Mouse (Mus musculus) layer of hippocampus, adult 2 months (tissue): ENCODE data around the gene Stk19. TPM values are rescaled to one million over a fixed set of nuclear protein-coding genes. Genes with fewer than 3 reads are reported as not detected.
"Not testable (repeated sequence)": the region's sequence is repeated elsewhere in the genome, so short reads cannot be mapped to it uniquely, and the experiment has no call there.

Experiments used
- DNase-seq, 2 experiments: peaks; one replicate each; pipeline ENCODE4 v3.0.0; 2022; ENCODE audit warnings: low spot score in 2 of 2
- H3K27ac ChIP-seq: fragments of 200-600 bp; 2 replicates; pipeline ENCODE4 v1.8.1; 2022
- H3K4me3 ChIP-seq: fragments of 200-600 bp; 2 replicates; pipeline ENCODE4 v1.8.1; 2022; ENCODE audit warnings: mild to moderate bottlenecking
- CTCF ChIP-seq: fragments of 200-600 bp; conservative IDR thresholded peaks from 2 replicates; pipeline ENCODE4 v1.8.1; 2022; ENCODE audit warnings: antibody characterized with exemption, mild to moderate bottlenecking, moderate library complexity
- microRNA-seq, 2 experiments: library from miRNA; unstranded; fragments of <30 nt; microRNA quantifications; one replicate each; pipeline ENCODE4 v1.2.0; 2021
- total RNA-seq, 2 experiments: library from RNA; stranded (reverse); gene quantifications; 2 replicates each; pipeline ENCODE4 v1.2.3; 2021

Stk19 gene
- total RNA-seq, 2 experiments from 2014 or later = 55.5 to 61.3 TPM

DNA sequence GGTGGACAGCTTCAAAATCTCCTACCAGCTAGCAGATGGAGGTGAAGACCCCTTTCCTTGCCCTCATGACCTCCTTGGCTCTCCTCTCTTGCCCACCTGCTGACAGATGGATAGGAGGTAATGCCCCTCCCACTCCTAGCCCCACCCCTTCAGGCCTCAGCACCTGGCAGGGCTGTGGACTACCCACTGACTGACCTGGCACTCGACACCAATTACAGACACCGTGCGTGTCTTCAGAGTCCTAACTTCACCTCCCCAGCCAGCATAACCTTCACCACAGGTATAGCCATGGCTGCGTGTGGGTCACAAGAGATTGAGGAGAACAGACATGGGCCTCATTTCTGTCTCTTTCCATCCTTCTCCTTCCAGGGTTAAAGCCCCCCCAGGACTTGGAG, 37.2 kb downstream of the Stk19 start:
- DNase-seq = no peak
- H3K4me3 ChIP-seq = no peak overlapping the region
- no peak overlapping the region for H3K27ac ChIP-seq
- TF ChIP-seq CTCF = no peak

GRCm38 (mm10) chr17:34798866-34799530, 37.7 kb downstream of the Stk19 start:
- Histone ChIP-seq H3K27ac (no peak overlapping the region), H3K4me3 (no peak overlapping the region)
- no peak for TF ChIP-seq CTCF
- DNase-seq = no peak

DNA sequence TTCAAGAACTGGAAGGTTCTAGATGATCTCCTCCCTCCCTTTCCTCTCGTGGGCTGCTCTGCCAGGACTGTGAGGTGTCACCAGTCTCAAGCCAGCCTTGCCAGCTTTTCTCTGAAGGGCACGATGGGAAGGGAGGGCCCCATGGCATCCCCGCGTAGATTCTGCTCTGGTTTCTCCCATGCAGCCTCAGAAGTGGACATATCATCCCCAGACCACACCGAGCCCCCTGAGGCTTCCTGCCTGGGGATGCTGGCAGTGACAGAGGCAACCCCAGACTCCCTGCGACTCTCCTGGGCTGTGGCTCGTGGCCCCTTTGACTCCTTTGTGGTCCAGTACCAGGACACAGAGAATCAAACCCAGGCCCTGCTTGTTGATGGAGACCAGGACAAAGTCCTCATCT, 38.7 kb downstream of the Stk19 start:
- not testable (repeated sequence) for DNase-seq, H3K4me3 ChIP-seq, H3K27ac ChIP-seq

DNA sequence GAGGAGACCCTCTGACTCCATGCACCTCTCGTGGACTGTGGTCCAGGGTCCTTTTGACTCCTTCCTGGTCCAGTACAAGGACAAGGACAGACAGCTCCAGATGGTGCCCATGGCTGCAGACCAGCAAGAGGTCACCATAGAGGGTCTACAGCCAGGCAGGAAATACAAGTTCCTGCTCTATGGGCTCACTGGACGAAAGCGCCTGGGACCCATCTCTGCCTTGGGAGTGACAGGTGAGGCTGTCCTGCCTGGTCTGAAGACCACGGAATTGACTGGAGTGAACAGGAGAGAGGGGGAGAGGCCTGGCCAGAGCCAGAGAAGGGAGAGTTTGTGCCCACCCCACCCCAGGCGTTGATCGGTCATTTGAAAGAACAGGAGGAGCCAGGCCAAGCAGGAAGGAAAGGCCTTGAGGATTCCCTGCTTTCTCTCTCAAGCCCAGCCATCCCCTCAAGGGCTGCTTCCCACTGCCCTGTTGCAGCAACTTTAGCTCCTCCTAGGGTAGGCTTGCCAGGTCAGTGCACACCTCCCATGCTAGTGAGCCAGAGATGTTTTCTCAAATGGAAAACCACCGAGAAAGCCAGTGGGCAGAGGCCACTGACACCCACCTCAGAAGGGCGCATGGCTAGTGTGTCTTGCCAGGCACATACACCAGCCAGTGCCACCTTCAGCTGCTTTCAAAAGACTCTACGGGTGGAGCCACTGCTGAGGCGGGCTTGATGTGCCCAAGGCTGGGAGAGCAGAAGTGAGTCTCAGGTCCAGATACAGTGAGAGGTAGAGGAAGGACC, 39.3 kb downstream of the Stk19 start:
- DNase-seq, H3K4me3 ChIP-seq, H3K27ac ChIP-seq: not testable (repeated sequence)

DNA sequence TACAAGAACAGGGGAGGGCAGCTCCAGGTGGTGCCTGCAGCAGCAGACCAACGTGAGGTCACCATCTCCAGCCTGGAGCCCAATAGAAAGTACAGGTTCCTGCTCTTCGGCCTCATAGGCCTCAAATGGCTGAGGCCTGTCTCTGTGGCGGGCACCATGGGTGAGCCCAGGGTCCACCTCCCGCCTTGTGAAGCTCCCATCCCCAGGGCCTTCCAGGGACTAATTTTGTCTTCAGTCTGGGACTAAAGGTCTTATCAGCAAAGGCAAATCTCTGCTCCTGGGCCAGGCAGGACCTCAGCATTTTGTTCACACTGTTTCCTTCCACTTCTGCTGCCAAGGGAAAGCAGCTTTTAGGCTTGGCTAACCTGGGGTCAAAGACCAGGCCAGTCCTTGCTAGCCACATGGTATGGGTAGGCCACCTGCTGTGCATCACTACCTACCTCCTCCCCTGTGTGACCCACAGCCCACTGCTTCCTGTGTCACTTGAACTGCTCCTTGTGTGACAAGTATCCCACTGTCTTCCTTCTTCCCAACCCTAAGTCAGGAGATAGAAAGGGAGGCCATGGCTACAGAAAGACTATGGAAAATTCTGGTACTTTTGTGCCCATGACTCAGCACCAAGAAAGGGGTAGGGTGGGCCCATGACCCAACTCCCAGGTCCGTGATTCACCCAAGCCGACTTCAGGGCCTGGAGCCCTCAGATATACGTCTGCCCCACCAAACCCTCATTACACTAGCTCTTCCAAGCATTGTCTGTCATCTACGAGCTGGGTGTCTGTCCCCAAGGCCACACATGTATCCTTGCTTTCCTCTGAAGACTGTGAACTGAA, 40.2 kb downstream of the Stk19 start:
- TF ChIP-seq CTCF = no peak
- no peak for DNase-seq
- H3K27ac ChIP-seq = no peak overlapping the region
- H3K4me3 ChIP-seq = no peak overlapping the region

GRCm38 (mm10) chr17:34795633-34796032, 41.1 kb downstream of the Stk19 start:
- no peak overlapping the region for H3K4me3 ChIP-seq
- DNase-seq = peak in 1 of 2 experiments; percentile 49
- peak; percentile 77 for TF ChIP-seq CTCF
- H3K27ac ChIP-seq = no peak overlapping the region

GRCm38 (mm10) chr17:34795016-34795415, 41.7 kb downstream of the Stk19 start:
- no peak overlapping the region for H3K27ac ChIP-seq
- TF ChIP-seq CTCF = no peak
- DNase-seq = no peak
- no peak overlapping the region for H3K4me3 ChIP-seq

GRCm38 (mm10) chr17:34777680-34778325, 58.9 kb downstream of the Stk19 start:
- Histone ChIP-seq H3K27ac (peak overlapping the region; percentile 94), H3K4me3 (no peak overlapping the region)
- DNase-seq = peak; percentile 58 to 76
- no peak for TF ChIP-seq CTCF

Small RNA genes within 50 kb of the gene (microRNA-seq; reads per million reads assigned to microRNA genes)
- gene Mir6970 = 0.64 to 1.5 reads per million in 2 experiments
- gene Mir6971 = 5.9 to 7.0 reads per million in 2 experiments
- 0 reads per million in 2 experiments for gene Mir6972

Other genes with a start within 250 kb of the Stk19 start
- 1 to 10 TPM; 2.4 to 2.5 TPM for gene Gpsm3, start 247.1 kb downstream of the Stk19 start, total RNA-seq
- gene Pbx2, start 245.7 kb downstream of the Stk19 start, total RNA-seq = 10 to 100 TPM; 66.9 to 69.5 TPM
- gene Ager, start 239.1 kb downstream of the Stk19 start, total RNA-seq = under 1 TPM; 0.79 to 0.83 TPM
- 10 to 100 TPM; 72.1 to 80.3 TPM for gene Rnf5, start 233.3 kb downstream of the Stk19 start, total RNA-seq
- 100 to 1,000 TPM; 153 to 160 TPM for gene Agpat1, start 232.7 kb downstream of the Stk19 start, total RNA-seq
- gene Egfl8, start 221.0 kb downstream of the Stk19 start, total RNA-seq = 1 to 10 TPM; 1.7 to 2.4 TPM
- gene Ppt2, start 208.4 kb downstream of the Stk19 start, total RNA-seq = 10 to 100 TPM; 46.8 to 55.8 TPM
- 100 to 1,000 TPM; 276 to 305 TPM for gene Prrt1, start 207.4 kb downstream of the Stk19 start, total RNA-seq
- gene Fkbpl, start 192.2 kb downstream of the Stk19 start, total RNA-seq = 10 to 100 TPM; 16.2 to 18.8 TPM
- 10 to 100 TPM; 92.0 to 93.2 TPM for gene Atf6b, start 189.8 kb downstream of the Stk19 start, total RNA-seq
- 10 to 100 TPM; 10.9 to 11.0 TPM for gene Tnxb, start 166.4 kb downstream of the Stk19 start, total RNA-seq
- gene C4b, start 93.1 kb downstream of the Stk19 start, total RNA-seq = 10 to 100 TPM; 27.2 to 28.7 TPM
- under 1 TPM in 1 of 2 experiments, not detected in 1; 0.42 TPM for gene Cyp21a1, start 32.4 kb downstream of the Stk19 start, total RNA-seq
- 10 to 100 TPM; 39.7 to 42.3 TPM for gene Dxo, start 74 bp upstream of the Stk19 start, total RNA-seq
- 10 to 100 TPM; 75.1 to 78.3 TPM for gene Skiv2l, start 13.3 kb upstream of the Stk19 start, total RNA-seq
- gene Nelfe, start 13.4 kb upstream of the Stk19 start, total RNA-seq = 10 to 100 TPM; 34.9 to 38.1 TPM
- gene Cfb, start 25.6 kb upstream of the Stk19 start, total RNA-seq = not detected
- gene Zbtb12, start 42.5 kb upstream of the Stk19 start, total RNA-seq = 1 to 10 TPM; 7.5 to 9.0 TPM
- not detected for gene Gm20547, start 45.1 kb upstream of the Stk19 start, total RNA-seq
- 1 to 10 TPM; 1.1 to 1.8 TPM for gene C2, start 61.3 kb upstream of the Stk19 start, total RNA-seq
- gene Ehmt2, start 61.5 kb upstream of the Stk19 start, total RNA-seq = 100 to 1,000 TPM; 181 to 190 TPM
- gene Slc44a4, start 77.5 kb upstream of the Stk19 start, total RNA-seq = under 1 TPM in 1 of 2 experiments, not detected in 1; 0.29 TPM
- 10 to 100 TPM; 39.4 to 43.1 TPM for gene Neu1, start 94.3 kb upstream of the Stk19 start, total RNA-seq
- 10 to 100 TPM; 21.4 to 24.7 TPM for gene Hspa1b, start 122.3 kb upstream of the Stk19 start, total RNA-seq
- not detected for gene Gm20481, start 133.0 kb upstream of the Stk19 start, total RNA-seq
- 10 to 100 TPM; 16.9 to 18.1 TPM for gene Hspa1a, start 135.2 kb upstream of the Stk19 start, total RNA-seq
- under 1 TPM; 0.44 to 0.49 TPM for gene Hspa1l, start 135.8 kb upstream of the Stk19 start, total RNA-seq
- 10 to 100 TPM; 15.9 to 21.8 TPM for gene Lsm2, start 144.9 kb upstream of the Stk19 start, total RNA-seq
- gene Vars, start 164.0 kb upstream of the Stk19 start, total RNA-seq = 10 to 100 TPM; 48.2 to 55.1 TPM
- gene Vwa7, start 179.6 kb upstream of the Stk19 start, total RNA-seq = under 1 TPM; 0.20 to 0.26 TPM
- under 1 TPM in 1 of 2 experiments, not detected in 1; 0.67 TPM for gene Sapcd1, start 191.1 kb upstream of the Stk19 start, total RNA-seq
- 1 to 10 TPM in 1 of 2 experiments, under 1 TPM in 1; 0.26 to 1.1 TPM for gene Msh5, start 209.8 kb upstream of the Stk19 start, total RNA-seq
- 1 to 10 TPM; 9.2 to 9.6 TPM for gene Clic1, start 213.0 kb upstream of the Stk19 start, total RNA-seq
- 10 to 100 TPM; 13.7 to 15.8 TPM for gene Ddah2, start 222.1 kb upstream of the Stk19 start, total RNA-seq
- not detected for gene Ly6g6c, start 228.4 kb upstream of the Stk19 start, total RNA-seq
- not detected for gene Mpig6b, start 229.2 kb upstream of the Stk19 start, total RNA-seq
- 1 to 10 TPM; 2.5 to 3.5 TPM for gene Ly6g6e, start 240.0 kb upstream of the Stk19 start, total RNA-seq
- 1 to 10 TPM; 1.1 TPM for gene Ly6g6d, start 241.1 kb upstream of the Stk19 start, total RNA-seq
- under 1 TPM in 1 of 2 experiments, not detected in 1; 0.52 TPM for gene Ly6g6f, start 248.7 kb upstream of the Stk19 start, total RNA-seq